Mouse (Mus musculus) heart, embryonic 14.5 days (tissue): ENCODE measurements around the gene Stard5. TPM values are rescaled to one million over a fixed set of nuclear protein-coding genes. Genes with fewer than 3 reads are reported as not detected.

Experiments used
- ATAC-seq: fragments of 200-750 bp; cut with Nextera tagmentation; 2 replicates; pipeline ENCODE4 v1.8.0; 2017; ENCODE audit warnings: low read depth, moderate TSS enrichment; ENCODE audit not compliant: insufficient number of reproducible peaks, insufficient read depth, low FRiP score
- H3K27ac ChIP-seq, 2 experiments: fragments of 200-500 bp in 1 of 2; fragments of 300-500 bp in 1 of 2; sonication (generic) in 1 of 2; replicated peaks in 1 of 2; 2 replicates each; pipeline ENCODE4 v1.5.1; 2012 to 2014; ENCODE audit warnings: low read depth in 2 of 2, low read length in 2 of 2, control low read depth in 1 of 2, mild to moderate bottlenecking in 1 of 2, mixed read lengths in 1 of 2; ENCODE audit not compliant: control insufficient read depth in 1 of 2, insufficient read depth in 1 of 2
- H3K27me3 ChIP-seq: fragments of 300-500 bp; sonication (generic); 2 replicates; pipeline ENCODE4 v1.6.1; 2014; ENCODE audit warnings: mild to moderate bottlenecking, low read length, control low read depth; ENCODE audit not compliant: control insufficient read depth, insufficient read depth
- H3K36me3 ChIP-seq: fragments of 300-500 bp; sonication (generic); 2 replicates; pipeline ENCODE4 v1.6.1; 2014; ENCODE audit warnings: mild to moderate bottlenecking, control low read depth, low read length, mixed read lengths; ENCODE audit not compliant: control insufficient read depth, insufficient read depth
- H3K4me1 ChIP-seq, 2 experiments: fragments of 200-500 bp in 1 of 2; fragments of 300-500 bp in 1 of 2; sonication (generic) in 1 of 2; 2 replicates each; pipeline ENCODE4 v1.6.1; 2012 to 2014; ENCODE audit warnings: low read length in 2 of 2, control low read depth in 1 of 2, mixed read lengths in 1 of 2; ENCODE audit not compliant: control insufficient read depth in 2 of 2, insufficient read depth in 2 of 2
- H3K4me2 ChIP-seq: fragments of 300-500 bp; sonication (generic); 2 replicates; pipeline ENCODE4 v1.6.1; 2014; ENCODE audit warnings: mild to moderate bottlenecking, low read length
- H3K4me3 ChIP-seq, 2 experiments: fragments of 200-500 bp in 1 of 2; fragments of 300-500 bp in 1 of 2; sonication (generic) in 1 of 2; 2 replicates each; pipeline ENCODE4 v1.5.1; 2012 to 2014; ENCODE audit warnings: low read length in 2 of 2, mild to moderate bottlenecking in 2 of 2, control low read depth in 1 of 2, low read depth in 1 of 2, moderate library complexity in 1 of 2; ENCODE audit not compliant: control insufficient read depth in 1 of 2, insufficient read depth in 1 of 2
- H3K9ac ChIP-seq: fragments of 300-500 bp; sonication (generic); 2 replicates; pipeline ENCODE4 v1.6.1; 2014; ENCODE audit warnings: mild to moderate bottlenecking, low read length
- H3K9me3 ChIP-seq: fragments of 300-500 bp; sonication (generic); 2 replicates; pipeline ENCODE4 v1.6.1; 2016; ENCODE audit warnings: low read length, control low read depth; ENCODE audit not compliant: control insufficient read depth
- WGBS: fragments of 180-500 bp; shearing (Covaris S2); extraction: QIAGEN DNeasy Blood & Tissue Kit; methylation state at CpG from one replicate; pipeline ENCODE4 v1.1.7; 2014; 5-methylcytosine and 5-hydroxymethylcytosine counted together
- polyA plus RNA-seq: library from polyadenylated mRNA; unstranded; fragments of >200 nt; fragmentation: Nextera tagmentation; extraction: Ambion mirVana; gene quantifications from 2 replicates; pipeline ENCODE4 v1.2.1, GENCODE M21; 2014

Gene Stard5
- polyA plus RNA-seq, 1 experiment from 2014 or later, result 30.9 TPM

DNA sequence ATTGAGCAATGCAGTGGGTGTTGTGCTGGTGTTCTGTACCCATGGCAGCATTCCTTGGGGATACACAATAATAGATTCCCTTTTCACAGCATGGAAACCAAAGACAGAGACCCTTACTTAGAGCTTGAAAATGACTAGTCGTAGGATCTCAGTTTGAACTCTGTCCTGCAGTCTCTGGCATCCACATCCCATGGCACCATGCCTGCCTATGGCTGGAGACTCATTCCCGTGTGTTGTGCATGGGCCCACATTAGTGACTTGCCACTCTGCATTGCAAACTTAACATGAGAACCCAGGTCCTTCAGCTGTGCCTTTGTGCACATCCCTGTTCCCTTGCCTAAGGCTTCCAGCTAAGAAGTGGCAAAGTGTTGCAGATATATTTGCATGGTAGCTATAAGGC, 13.0 kb downstream of the Stard5 start:
- 87% methylated on average over 2 of the region's 2 CpGs for WGBS
- Histone ChIP-seq H3K4me3 (no peak overlapping the region), H3K9me3 (no peaks in the 10 kb centered on the region), H3K9ac (no peak overlapping the region), H3K27me3 (no peaks in the 10 kb centered on the region), H3K27ac (no peak overlapping the region), H3K36me3 (peaks cover 51% of the 10 kb centered on the region), H3K4me2 (no peak overlapping the region), H3K4me1 (peaks cover 17 to 32% of the 10 kb centered on the region in 2 experiments)
- no peak for ATAC-seq

GRCm38 (mm10) chr7:83645476-83645875, 13.7 kb downstream of the Stard5 start:
- Histone ChIP-seq H3K4me1 (peaks cover 16 to 31% of the 10 kb centered on the region in 2 experiments), H3K27me3 (no peaks in the 10 kb centered on the region), H3K36me3 (peaks cover 44% of the 10 kb centered on the region), H3K9ac (no peak overlapping the region), H3K27ac (no peak overlapping the region), H3K4me2 (no peak overlapping the region), H3K9me3 (no peaks in the 10 kb centered on the region), H3K4me3 (no peak overlapping the region)
- ATAC-seq, result no peak
- 90% methylated on average over 5 of the region's 5 CpGs for WGBS

- H3K9me3 ChIP-seq, result no peaks in the 10 kb centered on the region
- no peak overlapping the region for H3K9ac ChIP-seq
- no peak overlapping the region for H3K27ac ChIP-seq
- no peak for ATAC-seq
- WGBS, result 83% methylated on average over 7 of the region's 7 CpGs
- H3K36me3 ChIP-seq, result peaks cover 22% of the 10 kb centered on the region; the same call in 1 of the 2 replicates
- no peak overlapping the region for H3K4me2 ChIP-seq
- no peaks in the 10 kb centered on the region; a peak in 1 of 4 replicates for H3K4me1 ChIP-seq
- no peak overlapping the region for H3K4me3 ChIP-seq
- H3K27me3 ChIP-seq, result no peaks in the 10 kb centered on the region
These were observed 17.0 kb downstream of the Stard5 start for GRCm38 (mm10) chr7:83648807-83649206.

DNA sequence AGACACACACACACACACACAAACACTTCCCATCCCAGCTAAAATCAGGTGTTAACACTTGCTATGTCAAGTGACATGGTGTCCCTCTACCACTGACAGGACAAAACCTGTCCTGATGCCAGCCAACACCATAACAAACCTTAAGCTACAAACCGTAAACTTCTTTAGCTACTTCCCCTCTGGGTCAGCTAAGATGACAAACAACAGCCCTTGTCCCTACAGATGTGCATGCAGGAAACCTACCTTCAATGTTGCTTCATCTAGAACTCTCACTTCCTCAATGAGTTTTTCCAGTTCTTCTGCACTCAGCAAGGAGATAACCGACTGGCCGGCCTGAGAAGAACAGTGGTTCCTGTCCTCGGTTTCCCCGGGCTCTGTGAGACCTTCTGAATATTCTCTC, 18.9 kb downstream of the Stard5 start:
- H3K36me3 ChIP-seq, result peaks cover 6% of the 10 kb centered on the region; the same call in 1 of the 2 replicates
- no peak overlapping the region for H3K4me2 ChIP-seq
- H3K9ac ChIP-seq, result no peak overlapping the region
- H3K27me3 ChIP-seq, result no peaks in the 10 kb centered on the region
- no peaks in the 10 kb centered on the region for H3K9me3 ChIP-seq
- H3K4me1 ChIP-seq, result no peaks in the 10 kb centered on the region
- ATAC-seq, result no peak
- WGBS, result 59% methylated on average over 5 of the region's 5 CpGs
- no peak overlapping the region for H3K4me3 ChIP-seq
- no peak overlapping the region for H3K27ac ChIP-seq

GRCm38 (mm10) chr7:83652498-83652897, 20.7 kb downstream of the Stard5 start:
- no peaks in the 10 kb centered on the region for H3K27me3 ChIP-seq
- H3K4me2 ChIP-seq, result no peak overlapping the region
- H3K27ac ChIP-seq, result no peak overlapping the region
- no peaks in the 10 kb centered on the region for H3K36me3 ChIP-seq
- no peaks in the 10 kb centered on the region for H3K4me1 ChIP-seq
- H3K9ac ChIP-seq, result no peak overlapping the region
- WGBS, result 81% methylated on average over 5 of the region's 5 CpGs
- H3K9me3 ChIP-seq, result no peaks in the 10 kb centered on the region
- H3K4me3 ChIP-seq, result no peak overlapping the region
- no peak for ATAC-seq

- no peaks in the 10 kb centered on the region for H3K27me3 ChIP-seq
- H3K9me3 ChIP-seq, result 0 out of 2 replicates have a peak, but pooled peaks cover 2% of the 10 kb centered on the region
- no peak for ATAC-seq
- no peaks in the 10 kb centered on the region for H3K36me3 ChIP-seq
- no peak overlapping the region for H3K27ac ChIP-seq
- 71% methylated on average over 2 of the region's 2 CpGs for WGBS
- no peak overlapping the region for H3K4me3 ChIP-seq
- H3K9ac ChIP-seq, result no peak overlapping the region
- 0 out of 2 replicates have a peak overlapping the region, but pooled peaks have one; percentile 22 for H3K4me2 ChIP-seq
- H3K4me1 ChIP-seq, result no peaks in the 10 kb centered on the region
These were observed 21.9 kb downstream of the Stard5 start for GRCm38 (mm10) chr7:83653605-83654051.

DNA sequence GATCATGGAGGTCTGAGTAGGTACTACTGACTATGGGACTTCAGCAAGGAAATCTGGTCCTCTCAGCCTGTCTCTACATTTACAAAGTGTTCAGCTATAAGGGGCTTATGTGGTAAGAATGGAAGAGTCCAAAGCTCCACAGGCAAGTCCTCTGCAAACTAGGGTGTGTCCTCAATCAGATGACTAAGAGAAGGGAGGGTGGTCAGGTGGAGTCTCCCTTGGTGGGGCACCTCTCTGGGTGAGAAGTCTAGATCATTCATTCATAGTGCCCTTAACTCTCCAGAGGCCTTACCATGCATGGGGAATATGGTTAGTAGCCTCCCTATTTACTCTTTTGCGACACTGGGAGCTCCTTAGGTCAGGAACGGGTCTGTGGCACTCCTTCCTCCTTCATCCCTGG, 22.4 kb downstream of the Stard5 start:
- peak overlapping the region; percentile 22; the same call in 1 of the 2 replicates for H3K4me2 ChIP-seq
- H3K4me3 ChIP-seq, result no peak overlapping the region; a peak in 1 of 4 replicates
- H3K27ac ChIP-seq, result no peak overlapping the region
- no peaks in the 10 kb centered on the region for H3K27me3 ChIP-seq
- ATAC-seq, result no peak
- no peaks in the 10 kb centered on the region for H3K36me3 ChIP-seq
- no peak overlapping the region for H3K9ac ChIP-seq
- 69% methylated on average over 2 of the region's 2 CpGs for WGBS
- H3K4me1 ChIP-seq, result no peaks in the 10 kb centered on the region
- H3K9me3 ChIP-seq, result 0 out of 2 replicates have a peak, but pooled peaks cover 2% of the 10 kb centered on the region
